Mouse (Mus musculus): ENCODE measurements around the gene Dlx2. TPM values are rescaled to one million over a fixed set of nuclear protein-coding genes. Genes with fewer than 3 reads are reported as not detected.

Dlx2 gene
- total RNA-seq, 2 experiments from 2014 or later, result not detected

- no peak for ATAC-seq (replicated peaks; ENCODE audit: low FRiP score, poor library complexity, severe bottlenecking)
Measured at GRCm38 (mm10) chr2:71517466-71518099, 29.0 kb downstream of the Dlx2 start.

GRCm38 (mm10) chr2:71516995-71517394 is 29.6 kb downstream of the Dlx2 start:
- no peak for ATAC-seq (replicated peaks; ENCODE audit: low FRiP score, poor library complexity, severe bottlenecking)

GRCm38 (mm10) chr2:71512326-71512725 is 34.2 kb downstream of the Dlx2 start:
- ATAC-seq (replicated peaks; ENCODE audit: low FRiP score, poor library complexity, severe bottlenecking), result no peak

GRCm38 (mm10) chr2:71511209-71511608 is 35.3 kb downstream of the Dlx2 start:
- ATAC-seq (replicated peaks; ENCODE audit: low FRiP score, poor library complexity, severe bottlenecking), result no peak

GRCm38 (mm10) chr2:71504852-71505251 is 41.7 kb downstream of the Dlx2 start:
- no peak for ATAC-seq (replicated peaks; ENCODE audit: low FRiP score, poor library complexity, severe bottlenecking)

GRCm38 (mm10) chr2:71499276-71500230 is 47.0 kb downstream of the Dlx2 start:
- ATAC-seq (replicated peaks; ENCODE audit: low FRiP score, poor library complexity, severe bottlenecking), result no peak

GRCm38 (mm10) chr2:71497175-71497574 is 49.4 kb downstream of the Dlx2 start:
- no peak for ATAC-seq (replicated peaks; ENCODE audit: low FRiP score, poor library complexity, severe bottlenecking)

GRCm38 (mm10) chr2:71494971-71495370 is 51.6 kb downstream of the Dlx2 start:
- ATAC-seq (replicated peaks; ENCODE audit: low FRiP score, poor library complexity, severe bottlenecking), result no peak

GRCm38 (mm10) chr2:71494503-71494902 is 52.1 kb downstream of the Dlx2 start:
- no peak for ATAC-seq (replicated peaks; ENCODE audit: low FRiP score, poor library complexity, severe bottlenecking)

Other genes starting within 250 kb of the Dlx2 start
- gene Slc25a12, start 179.0 kb downstream of the Dlx2 start, total RNA-seq (2015; ENCODE audit: low replicate concordance), result 5.8 and 11.5 TPM in 2 replicates
- 11.6 and 13.2 TPM in 2 replicates for gene Slc25a12, start 179.0 kb downstream of the Dlx2 start, total RNA-seq (2017; ENCODE audit: low replicate concordance)
- gene Hat1, start 157.8 kb downstream of the Dlx2 start, total RNA-seq (2015; ENCODE audit: low replicate concordance), result 35.3 and 48.4 TPM in 2 replicates
- 43.7 and 65.2 TPM in 2 replicates for gene Hat1, start 157.8 kb downstream of the Dlx2 start, total RNA-seq (2017; ENCODE audit: low replicate concordance)
- 1.3 and 6.3 TPM in 2 replicates for gene Metap1d, start 93.5 kb downstream of the Dlx2 start, total RNA-seq (2015; ENCODE audit: low replicate concordance)
- 5.9 and 8.4 TPM in 2 replicates for gene Metap1d, start 93.5 kb downstream of the Dlx2 start, total RNA-seq (2017; ENCODE audit: low replicate concordance)
- gene Dlx1, start 18.6 kb downstream of the Dlx2 start, total RNA-seq (2015; ENCODE audit: low replicate concordance), result not detected in 2 replicates
- gene Dlx1, start 18.6 kb downstream of the Dlx2 start, total RNA-seq (2017; ENCODE audit: low replicate concordance), result not detected in 2 replicates
- 9.8 and 11.1 TPM in 2 replicates for gene Itga6, start 198.9 kb upstream of the Dlx2 start, total RNA-seq (2015; ENCODE audit: low replicate concordance)
- gene Itga6, start 198.9 kb upstream of the Dlx2 start, total RNA-seq (2017; ENCODE audit: low replicate concordance), result 6.6 and 10.0 TPM in 2 replicates

Data from erythroblast, adult 5-6 weeks (primary cell).